Mouse (Mus musculus) lung, postnatal 0 days (tissue): ENCODE data around the gene Prrc2a. TPM values are rescaled to one million over a fixed set of nuclear protein-coding genes. Genes with fewer than 3 reads are reported as not detected.
A peak's percentile ranks its signal among the peaks of the same experiment; 100 is the strongest.

ENCODE experiments used
- ATAC-seq: fragments of 200-750 bp; cut with Nextera tagmentation; 2 replicates; pipeline ENCODE4 v1.8.0; 2017; ENCODE audit warnings: moderate library complexity
- DNase-seq: peaks from one replicate; pipeline ENCODE4 v3.0.0-alpha.2; 2016; ENCODE audit warnings: low spot score
- H3K27ac ChIP-seq: fragments of 300-500 bp; sonication (generic); 2 replicates; pipeline ENCODE4 v1.5.1; 2014; ENCODE audit warnings: antibody characterized with exemption, mild to moderate bottlenecking, low read length, mixed read lengths
- H3K27me3 ChIP-seq: fragments of 300-500 bp; sonication (generic); replicated peaks from 2 replicates; pipeline ENCODE4 v1.6.1; 2014; ENCODE audit warnings: low read length, mixed read lengths; ENCODE audit not compliant: insufficient read depth
- H3K36me3 ChIP-seq: fragments of 300-500 bp; sonication (generic); 2 replicates; pipeline ENCODE4 v1.6.1; 2014; ENCODE audit warnings: low read length, mixed read lengths; ENCODE audit not compliant: insufficient read depth
- H3K4me1 ChIP-seq: fragments of 300-500 bp; sonication (generic); 2 replicates; pipeline ENCODE4 v1.6.1; 2014; ENCODE audit warnings: antibody characterized with exemption, low read depth, low read length, mixed read lengths; ENCODE audit not compliant: insufficient read depth
- H3K4me2 ChIP-seq: fragments of 300-500 bp; sonication (generic); replicated peaks from 2 replicates; pipeline ENCODE4 v1.6.1; 2014; ENCODE audit warnings: low read depth, mild to moderate bottlenecking, low read length, moderate library complexity, mixed read lengths
- H3K4me3 ChIP-seq: fragments of 300-500 bp; sonication (generic); 2 replicates; pipeline ENCODE4 v1.5.1; 2014; ENCODE audit warnings: low read depth, low read length
- H3K9ac ChIP-seq: fragments of 300-500 bp; sonication (generic); replicated peaks from 2 replicates; pipeline ENCODE4 v1.6.1; 2014; ENCODE audit warnings: low read depth, mild to moderate bottlenecking
- H3K9me3 ChIP-seq: fragments of 300-500 bp; sonication (generic); 2 replicates; pipeline ENCODE4 v1.6.1; 2016; ENCODE audit warnings: low read length, mixed read lengths
- CTCF ChIP-seq: IDR thresholded peaks from 2 replicates; pipeline ENCODE4 v1.5.1; 2016; ENCODE audit warnings: antibody characterized with exemption, mild to moderate bottlenecking
- EP300 ChIP-seq: IDR thresholded peaks from 2 replicates; pipeline ENCODE4 v1.6.1; 2016; ENCODE audit warnings: antibody characterized with exemption, mild to moderate bottlenecking, control low read depth
- WGBS: fragments of 180-500 bp; shearing (Covaris S2); extraction: QIAGEN DNeasy Blood & Tissue Kit; methylation state at CpG from one replicate; pipeline ENCODE4 v1.1.7; 2014; 5-methylcytosine and 5-hydroxymethylcytosine counted together
- polyA plus RNA-seq: library from polyadenylated mRNA; unstranded; fragments of >200 nt; fragmentation: Nextera tagmentation; extraction: Ambion mirVana; gene quantifications from 2 replicates; pipeline ENCODE4 v1.2.1, GENCODE M21; 2015

The Prrc2a gene
- polyA plus RNA-seq, 1 experiment from 2014 or later, result 74.1 TPM

GRCm38 (mm10) chr17:35121871-35122303, 42.8 kb downstream of the Prrc2a start, which contains the start of gene Csnk2b:
Gene Csnk2b, minus strand, starts transcription at chr17:35122053.
- H3K27me3 ChIP-seq, result no peaks in the 10 kb centered on the region
- H3K27ac ChIP-seq, result peak within 1 kb of the TSS; percentile 95
- ATAC-seq, result no peak; the same call in 1 of the 2 replicates
- DNase-seq, result peak; percentile 83
- H3K9ac ChIP-seq, result peak within 1 kb of the TSS; percentile 94
- WGBS, result under 1% methylated on average over 19 of the region's 19 CpGs
- TF ChIP-seq CTCF (peak; percentile 60), EP300 (no peak)
- peak within 1 kb of the TSS; percentile 84 for H3K4me3 ChIP-seq
- H3K4me1 ChIP-seq, result peaks cover 9% of the 10 kb centered on the region
- no peaks in the 10 kb centered on the region for H3K9me3 ChIP-seq
- H3K36me3 ChIP-seq, result peaks cover 4% of the 10 kb centered on the region; the same call in 1 of the 2 replicates
- peak within 1 kb of the TSS; percentile 93 for H3K4me2 ChIP-seq

GRCm38 (mm10) chr17:35121143-35121799, 43.4 kb downstream of the Prrc2a start, which contains the start of gene Gpank1:
Gene Gpank1, plus strand, starts transcription at chr17:35121455.
- peaks cover 8% of the 10 kb centered on the region for H3K4me1 ChIP-seq
- no peaks in the 10 kb centered on the region for H3K27me3 ChIP-seq
- ATAC-seq (peak; percentile 97), DNase-seq (peak; percentile 100)
- peak within 1 kb of the TSS; percentile 95 for H3K27ac ChIP-seq
- H3K9ac ChIP-seq, result peak within 1 kb of the TSS; percentile 94
- peaks cover 4% of the 10 kb centered on the region; the same call in 1 of the 2 replicates for H3K36me3 ChIP-seq
- under 1% methylated on average over 50 of the region's 50 CpGs for WGBS
- peak within 1 kb of the TSS; percentile 93 for H3K4me2 ChIP-seq
- peak within 1 kb of the TSS; percentile 84 for H3K4me3 ChIP-seq
- TF ChIP-seq CTCF (peak; percentile 13; the same call in 1 of the 2 replicates), EP300 (peak; percentile 64)
- no peaks in the 10 kb centered on the region for H3K9me3 ChIP-seq

- 0% methylated on average over 33 of the region's 33 CpGs for WGBS
- H3K9ac ChIP-seq, result peak overlapping the region; percentile 94
- peak overlapping the region; percentile 84 for H3K4me3 ChIP-seq
- H3K27me3 ChIP-seq, result no peaks in the 10 kb centered on the region
- DNase-seq (peak; percentile 45), ATAC-seq (peak; percentile 2)
- no peak for TF ChIP-seq EP300
- TF ChIP-seq CTCF, result no peak
- peaks cover 4% of the 10 kb centered on the region; the same call in 1 of the 2 replicates for H3K36me3 ChIP-seq
- peak overlapping the region; percentile 84 for H3K4me2 ChIP-seq
- H3K4me1 ChIP-seq, result peaks cover 8% of the 10 kb centered on the region
- H3K9me3 ChIP-seq, result no peaks in the 10 kb centered on the region
- peak overlapping the region; percentile 73 for H3K27ac ChIP-seq
Measured at GRCm38 (mm10) chr17:35120745-35121142, 44.0 kb downstream of the Prrc2a start.

GRCm38 (mm10) chr17:35115046-35116019, 49.4 kb downstream of the Prrc2a start, which contains the start of gene Ly6g5b:
Gene Ly6g5b, minus strand, starts transcription at chr17:35115428.
- DNase-seq (peak; percentile 56), ATAC-seq (no peak)
- WGBS, result 83% methylated on average over 8 of the region's 8 CpGs

GRCm38 (mm10) chr17:35111774-35112173, 52.9 kb downstream of the Prrc2a start:
- no peak overlapping the region for H3K4me3 ChIP-seq
- H3K9ac ChIP-seq, result no peak overlapping the region
- H3K27me3 ChIP-seq, result no peaks in the 10 kb centered on the region
- WGBS, result 61% methylated on average over 9 of the region's 9 CpGs
- DNase-seq (peak; percentile 25), ATAC-seq (0 out of 2 replicates have a peak, but pooled peaks have one; percentile 12)
- H3K4me1 ChIP-seq, result no peaks in the 10 kb centered on the region
- H3K27ac ChIP-seq, result peak overlapping the region; percentile 15; the same call in 1 of the 2 replicates
- peaks cover 4% of the 10 kb centered on the region; the same call in 1 of the 2 replicates for H3K36me3 ChIP-seq
- no peak overlapping the region for H3K4me2 ChIP-seq
- H3K9me3 ChIP-seq, result no peaks in the 10 kb centered on the region
- no peak for TF ChIP-seq CTCF
- no peak for TF ChIP-seq EP300

More at GRCm38 (mm10) chr17:35115046-35116019, 49.4 kb downstream of the Prrc2a start, which contains the start of gene Ly6g5b:
- Histone ChIP-seq H3K27ac (no peak within 1 kb of the TSS), H3K36me3 (peaks cover 8% of the 10 kb centered on the region; the same call in 1 of the 2 replicates), H3K4me2 (no peak within 1 kb of the TSS), H3K9me3 (no peaks in the 10 kb centered on the region), H3K4me1 (peaks cover 3% of the 10 kb centered on the region; the same call in 1 of the 2 replicates), H3K9ac (no peak within 1 kb of the TSS), H3K27me3 (no peaks in the 10 kb centered on the region), H3K4me3 (no peak within 1 kb of the TSS)
- TF ChIP-seq CTCF (peak; percentile 65), EP300 (no peak)
